Mouse (Mus musculus) macrophage (primary cell): ENCODE data around the gene Eif3f. TPM values are rescaled to one million over a fixed set of nuclear protein-coding genes. Genes with fewer than 3 reads are reported as not detected.

ENCODE experiments used
- H3K27ac ChIP-seq: fragments of 350-480 bp; formaldehyde crosslinking; 2 replicates; pipeline ENCODE4 v1.9.0; 2021
- H3K36me3 ChIP-seq: fragments of 350-480 bp; formaldehyde crosslinking; 2 replicates; pipeline ENCODE4 v1.9.0; 2021; ENCODE audit errors: inconsistent target
- H3K4me3 ChIP-seq: fragments of 350-480 bp; formaldehyde crosslinking; 2 replicates; pipeline ENCODE4 v1.9.0; 2021; ENCODE audit errors: inconsistent target
- H3K79me2 ChIP-seq: fragments of 350-480 bp; formaldehyde crosslinking; 2 replicates; pipeline ENCODE4 v1.9.0; 2021; ENCODE audit errors: inconsistent target
- WGBS: methylation state at CpG from one replicate; pipeline ENCODE4 v1.1.7; 2026; ENCODE audit warnings: inconsistent platforms; ENCODE audit not compliant: missing documents; 5-methylcytosine and 5-hydroxymethylcytosine counted together
- polyA plus RNA-seq: library from polyadenylated mRNA; stranded (reverse); fragments of 250-400 nt; gene quantifications from 3 replicates; pipeline ENCODE4 v1.2.4, GENCODE M21; 2018; ENCODE audit warnings: inconsistent platforms
- total RNA-seq, 78 experiments: library from RNA; depleted of rRNA; stranded (reverse); fragments of 250-400 nt; gene quantifications; 1 replicate in 9 of 78; 2 replicates in 24 of 78; 3 replicates in 43 of 78; 4 replicates in 2 of 78; pipeline ENCODE4 v1.2.4; 2018; ENCODE audit warnings: inconsistent platforms in 56 of 78

The Eif3f gene
- 10 to 100 TPM; 10.5 to 56.8 (median 40.0) TPM for total RNA-seq (2018; cell fraction: chromatin; rRNA removed)
- total RNA-seq (2018; cell fraction: cytosol; rRNA removed), result 100 to 1,000 TPM in 14 of 26 experiments, 10 to 100 TPM in 12; 81.8 to 158 (median 105) TPM
- 10 to 100 TPM; 17.2 to 56.2 (median 34.5) TPM for total RNA-seq (2018; cell fraction: nucleus; rRNA removed)
- polyA plus RNA-seq, result 60.5 to 140 TPM (median 94.6 TPM) in 3 replicates

- H3K4me3 ChIP-seq, result peak within 1 kb of the TSS; percentile 87
- H3K36me3 ChIP-seq, result peaks cover 19% of the 10 kb centered on the region
- WGBS, result 2% methylated on average over 49 of the region's 50 CpGs
- H3K27ac ChIP-seq, result 0 out of 2 replicates have a peak within 1 kb of the TSS, but pooled peaks have one; percentile 15
- H3K79me2 ChIP-seq, result peaks cover 31% of the 10 kb centered on the region
Measured at GRCm38 (mm10) chr7:108933794-108934731, at the start of gene Eif3f. TSS of gene Eif3f (plus strand) at chr7:108934417.

- H3K79me2 ChIP-seq, result no peaks in the 10 kb centered on the region
- H3K4me3 ChIP-seq, result no peak within 1 kb of the TSS
- WGBS, result 72% methylated on average over 4 of the region's 4 CpGs
- no peaks in the 10 kb centered on the region for H3K36me3 ChIP-seq
- H3K27ac ChIP-seq, result no peak within 1 kb of the TSS
Measured at GRCm38 (mm10) chr7:108884906-108885305, 49.3 kb upstream of the Eif3f start, which contains the start of gene Olfr518. TSS of gene Olfr518 (minus strand) at chr7:108885006.

DNA sequence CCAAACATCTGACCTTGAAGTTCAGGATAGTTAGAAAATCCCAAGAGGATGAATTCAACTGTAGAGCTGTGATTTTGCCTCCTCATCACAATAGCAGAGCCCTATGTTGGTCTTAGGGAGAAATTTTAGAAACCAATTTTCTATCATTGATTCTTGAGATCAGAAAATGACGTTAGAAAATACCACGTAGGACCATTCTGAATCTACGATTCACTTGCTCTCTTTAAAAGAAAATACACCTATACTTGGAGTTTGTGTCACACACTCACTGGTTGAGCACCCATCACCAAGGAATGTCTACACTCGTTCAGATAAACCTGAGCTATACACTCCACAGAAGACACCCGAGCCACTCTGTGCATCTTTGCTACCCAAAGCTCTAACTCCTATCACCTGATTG lies 39.9 kb upstream of the Eif3f start, which contains the start of gene Olfr519:
Gene Olfr519 (minus strand): TSS at position 101 of the 400 bp plus-strand sequence.
- WGBS, result 94% methylated on average over 5 of the region's 5 CpGs
- H3K36me3 ChIP-seq, result no peaks in the 10 kb centered on the region
- no peak within 1 kb of the TSS for H3K27ac ChIP-seq
- H3K79me2 ChIP-seq, result no peaks in the 10 kb centered on the region
- no peak within 1 kb of the TSS for H3K4me3 ChIP-seq

DNA sequence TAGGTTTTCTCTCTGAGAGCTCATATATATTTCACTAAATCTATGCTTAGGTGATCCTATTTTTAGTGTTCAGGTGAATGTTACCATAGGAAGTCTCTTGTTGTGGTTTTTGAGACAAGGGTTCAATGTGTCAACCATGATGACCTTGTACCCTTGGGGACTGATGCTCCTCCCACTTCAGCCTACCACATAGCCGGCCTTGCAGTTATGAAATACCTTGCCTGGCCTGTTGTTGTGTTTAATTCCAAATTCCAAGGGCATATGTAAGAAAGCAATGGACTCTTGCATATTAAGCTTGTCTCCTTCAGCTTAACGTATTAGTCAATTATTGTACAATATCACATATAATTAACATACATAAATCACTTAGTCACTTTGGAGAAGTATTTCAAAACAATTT lies 30.2 kb upstream of the Eif3f start:
- 77% methylated on average over 2 of the region's 2 CpGs for WGBS
- Histone ChIP-seq H3K79me2 (no peaks in the 10 kb centered on the region), H3K27ac (no peak overlapping the region), H3K36me3 (no peaks in the 10 kb centered on the region), H3K4me3 (no peak overlapping the region)

DNA sequence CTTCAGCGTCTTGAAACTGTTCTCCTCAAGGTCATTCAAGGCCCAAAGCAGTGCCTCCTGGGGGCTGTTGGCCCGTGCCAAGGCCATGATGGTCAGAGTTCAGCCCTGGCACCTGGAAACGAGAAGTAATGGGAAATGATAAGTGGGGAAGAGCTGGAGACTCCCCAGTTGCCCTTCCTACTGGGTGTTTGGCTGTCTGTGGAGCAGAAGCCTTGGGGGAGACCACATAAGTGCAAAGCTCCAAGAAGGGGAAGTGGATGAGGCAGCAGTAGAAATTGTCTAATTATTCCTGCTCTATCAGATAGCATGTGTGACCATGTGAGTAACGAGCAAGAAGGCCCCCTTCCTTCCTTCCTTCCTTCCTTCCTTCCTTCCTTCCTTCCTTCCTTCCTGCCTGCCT lies 7.2 kb upstream of the Eif3f start:
- H3K4me3 ChIP-seq, result no peak overlapping the region
- 51% methylated on average over 3 of the region's 4 CpGs for WGBS
- no peak overlapping the region for H3K27ac ChIP-seq
- no peaks in the 10 kb centered on the region for H3K79me2 ChIP-seq
- no peaks in the 10 kb centered on the region for H3K36me3 ChIP-seq

GRCm38 (mm10) chr7:108928280-108929188 lies 5.7 kb upstream of the Eif3f start:
- no peaks in the 10 kb centered on the region for H3K79me2 ChIP-seq
- no peak overlapping the region for H3K4me3 ChIP-seq
- H3K27ac ChIP-seq, result no peak overlapping the region
- WGBS, result 90% methylated on average over 11 of the region's 11 CpGs
- no peaks in the 10 kb centered on the region for H3K36me3 ChIP-seq

DNA sequence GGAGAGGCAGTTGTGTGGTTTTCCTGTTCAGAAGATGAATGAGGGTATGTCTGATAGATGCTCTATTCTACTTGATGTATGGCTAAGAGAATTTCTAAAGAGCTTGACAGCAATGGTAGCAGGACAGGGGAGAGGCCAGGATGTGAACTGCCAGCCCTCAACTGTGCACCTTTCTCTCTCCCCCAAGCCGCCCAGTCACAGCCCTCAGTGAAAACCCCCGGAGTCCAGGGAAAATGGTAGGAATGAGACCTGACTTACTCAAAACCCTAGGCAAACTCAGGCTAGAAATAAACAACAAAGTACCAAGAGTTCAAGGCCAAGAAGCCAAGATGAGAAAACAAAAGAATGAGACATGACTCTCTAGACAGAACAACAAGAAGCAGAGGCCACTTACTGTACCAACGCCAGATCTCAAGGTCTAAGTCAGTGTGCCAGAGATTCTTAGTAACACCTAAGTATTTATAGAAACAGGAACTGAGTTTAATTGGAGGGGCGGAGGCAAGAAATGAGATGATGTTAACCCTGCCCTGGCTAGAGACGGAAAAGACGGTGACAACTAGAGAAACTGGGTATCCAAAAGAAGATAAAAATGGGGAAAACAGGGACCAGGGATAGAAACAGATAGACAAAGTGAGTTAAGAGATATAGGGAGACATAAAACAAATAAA lies 4.4 kb upstream of the Eif3f start, which contains the start of gene Nlrp10:
Gene Nlrp10 (minus strand): TSS at position 453 of the 668 bp plus-strand sequence.
- Histone ChIP-seq H3K36me3 (no peaks in the 10 kb centered on the region), H3K79me2 (peaks cover 3% of the 10 kb centered on the region), H3K27ac (peak within 1 kb of the TSS; percentile 35; the same call in 1 of the 2 replicates), H3K4me3 (peak within 1 kb of the TSS; percentile 22; the same call in 1 of the 2 replicates)
- WGBS, result 11% methylated on average over 6 of the region's 6 CpGs

- peak overlapping the region; percentile 87 for H3K4me3 ChIP-seq
- 0% methylated on average over 8 of the region's 8 CpGs for WGBS
- H3K79me2 ChIP-seq, result peaks cover 31% of the 10 kb centered on the region
- H3K36me3 ChIP-seq, result peaks cover 27% of the 10 kb centered on the region
- H3K27ac ChIP-seq, result 0 out of 2 replicates have a peak overlapping the region, but pooled peaks have one; percentile 15
Measured at GRCm38 (mm10) chr7:108934836-108935235, 619 bp downstream of the Eif3f start.

DNA sequence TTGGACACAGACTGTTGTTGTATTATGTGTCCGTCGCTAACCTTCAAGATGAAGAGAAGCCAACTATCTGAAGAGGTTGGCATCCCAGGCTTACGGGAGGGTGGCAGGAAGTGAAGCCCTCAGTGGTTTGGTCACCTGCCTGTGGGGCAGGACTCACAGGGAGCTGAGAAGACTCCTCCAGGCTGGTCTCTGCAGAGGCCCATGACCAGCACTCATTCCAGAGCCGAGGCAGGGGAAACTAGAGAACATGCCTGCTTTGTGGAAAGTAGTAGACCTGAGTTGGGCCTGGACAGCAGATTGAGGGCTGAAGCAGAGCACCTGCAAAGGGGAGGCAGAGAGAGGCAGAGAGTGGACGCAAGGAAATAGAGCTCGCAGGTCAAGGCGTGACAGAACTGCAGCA lies 1.2 kb downstream of the Eif3f start:
- WGBS, result 76% methylated on average over 7 of the region's 7 CpGs
- Histone ChIP-seq H3K27ac (no peak overlapping the region), H3K4me3 (peak overlapping the region; percentile 87), H3K79me2 (peaks cover 31% of the 10 kb centered on the region), H3K36me3 (peaks cover 33% of the 10 kb centered on the region)

DNA sequence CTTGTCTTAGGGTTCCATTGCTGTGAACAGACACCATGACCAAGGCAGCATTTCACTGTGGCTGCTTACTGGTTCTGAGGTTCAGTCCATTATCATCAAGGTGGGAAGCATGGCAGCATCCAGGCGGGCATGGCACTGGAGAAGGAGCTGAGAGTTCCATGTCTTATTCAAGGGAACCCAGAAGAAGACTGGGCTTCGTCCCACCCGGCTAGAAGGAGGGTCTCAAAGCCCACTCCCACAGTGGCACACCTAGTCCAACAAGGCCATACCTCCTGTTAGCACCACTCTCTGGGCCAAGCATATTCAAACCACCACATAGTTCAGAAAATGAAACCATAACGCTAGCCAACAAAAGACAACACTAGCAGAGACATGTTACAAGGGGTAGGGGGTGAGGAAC lies 2.4 kb downstream of the Eif3f start:
- WGBS, result 97% methylated on average over 4 of the region's 4 CpGs
- H3K79me2 ChIP-seq, result peaks cover 31% of the 10 kb centered on the region
- peaks cover 45% of the 10 kb centered on the region for H3K36me3 ChIP-seq
- H3K27ac ChIP-seq, result no peak overlapping the region
- H3K4me3 ChIP-seq, result no peak overlapping the region

DNA sequence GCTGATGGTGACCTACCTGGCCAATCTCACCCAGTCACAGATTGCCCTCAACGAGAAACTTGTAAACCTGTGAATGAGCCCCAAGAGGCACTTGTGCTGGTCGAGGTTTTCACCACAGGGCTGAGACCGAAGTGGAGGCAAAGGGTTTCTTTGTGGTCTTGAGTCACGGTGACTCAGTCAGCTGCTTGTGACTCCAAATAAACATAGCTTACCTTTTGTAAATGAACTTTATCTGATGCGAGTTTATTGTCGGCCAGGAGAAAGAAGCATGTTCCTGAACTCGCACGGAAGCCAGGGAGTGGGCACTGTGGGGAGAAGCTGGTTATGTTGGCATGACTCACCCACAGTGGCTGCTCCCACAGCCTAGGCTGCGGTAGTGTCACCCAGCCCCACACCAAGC lies 7.2 kb downstream of the Eif3f start:
- Histone ChIP-seq H3K36me3 (peaks cover 61% of the 10 kb centered on the region), H3K4me3 (no peak overlapping the region), H3K27ac (no peak overlapping the region), H3K79me2 (peaks cover 12% of the 10 kb centered on the region)
- 90% methylated on average over 9 of the region's 9 CpGs for WGBS

DNA sequence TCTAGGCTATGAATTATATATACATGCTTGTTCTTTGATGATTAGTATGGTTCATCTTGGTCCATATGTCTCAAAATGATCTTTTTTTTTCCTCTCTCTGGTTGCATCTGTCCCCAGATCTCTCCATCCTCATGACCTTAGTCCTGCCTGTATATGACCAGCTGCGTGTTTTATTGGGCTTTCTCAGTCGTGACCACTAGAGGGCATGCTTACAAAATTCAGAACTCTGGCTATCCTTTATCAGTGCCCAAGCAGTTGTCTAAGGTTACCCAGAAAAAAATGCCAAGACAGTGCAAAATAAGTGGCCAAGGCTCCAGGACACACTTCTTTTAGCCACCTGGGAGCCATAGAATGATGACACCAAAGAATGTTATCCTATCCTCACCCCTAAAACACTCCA lies 9.8 kb downstream of the Eif3f start:
- WGBS, result 0% methylated on average over 2 of the region's 2 CpGs
- H3K27ac ChIP-seq, result no peak overlapping the region
- no peaks in the 10 kb centered on the region for H3K79me2 ChIP-seq
- peaks cover 42% of the 10 kb centered on the region for H3K36me3 ChIP-seq
- H3K4me3 ChIP-seq, result no peak overlapping the region

- Histone ChIP-seq H3K27ac (no peak overlapping the region), H3K4me3 (no peak overlapping the region), H3K36me3 (peaks cover 1% of the 10 kb centered on the region; the same call in 1 of the 2 replicates), H3K79me2 (no peaks in the 10 kb centered on the region)
Measured at GRCm38 (mm10) chr7:108948611-108949010, 14.4 kb downstream of the Eif3f start.

GRCm38 (mm10) chr7:108949301-108949700 lies 15.1 kb downstream of the Eif3f start:
- 63% methylated on average over 2 of the region's 2 CpGs for WGBS
- no peaks in the 10 kb centered on the region for H3K79me2 ChIP-seq
- no peak overlapping the region for H3K27ac ChIP-seq
- H3K4me3 ChIP-seq, result no peak overlapping the region
- H3K36me3 ChIP-seq, result no peaks in the 10 kb centered on the region
